Mouse (Mus musculus): Measurements from ENCODE around the gene Ifnl2.

GRCm38 (mm10) chr7:28532005-28532404 lies 21.8 kb upstream of the Ifnl2 start:
- no peak for TF ChIP-seq CTCF (IDR thresholded peaks at IDR 0.05; ENCODE audit: low read depth, low read length)
- TF ChIP-seq GATA1 (IDR thresholded peaks at IDR 0.05; ENCODE audit: borderline replicate concordance, low read length): no peak
- no peak for TF ChIP-seq TAL1 (conservative IDR thresholded peaks at IDR 0.05; ENCODE audit: low read depth, low read length)
- TF ChIP-seq POLR2AphosphoS5 (IDR thresholded peaks at IDR 0.05; ENCODE audit: insufficient replicate concordance, low read depth, low read length): no peak
- no peak for TF ChIP-seq GATA2 (IDR thresholded peaks at IDR 0.05; ENCODE audit: borderline replicate concordance, low read depth, low read length)

Data from G1E (cell line).